In genomic region chr12:112679027-112679996, GRCm38 (mm10) we compare ENCODE assay signal across 8 mouse cellular contexts. TPM values are rescaled to one million over a fixed set of nuclear protein-coding genes. Genes with fewer than 3 reads are reported as not detected.
DNase-seq lines count a peak whose midpoint lies in the region; ATAC-seq lines count a peak whose summit lies in the region.

No protein-coding gene starts in this region.

- H3K4me3 ChIP-seq in embryonic facial prominence, embryonic 15.5 days (replicated peaks): peak overlapping the region; percentile 65
- peak overlapping the region; percentile 65 for H3K4me3 ChIP-seq in intestine, embryonic 14.5 days (ENCODE audit: low read depth, low read length)
- H3K4me3 ChIP-seq in lung, embryonic 15.5 days: peak overlapping the region; percentile 75
- peak overlapping the region; percentile 65 for H3K4me3 ChIP-seq in stomach, embryonic 15.5 days (replicated peaks)

- H3K9ac ChIP-seq in embryonic facial prominence, embryonic 15.5 days: peak overlapping the region; percentile 18
- H3K9ac ChIP-seq in intestine, embryonic 14.5 days (ENCODE audit: low read length): peak overlapping the region; percentile 60
- peak overlapping the region; percentile 71 for H3K9ac ChIP-seq in lung, embryonic 15.5 days
- H3K9ac ChIP-seq in stomach, embryonic 15.5 days: peak overlapping the region; percentile 59

- no peaks in the 10 kb centered on the region for H3K9me3 ChIP-seq in embryonic facial prominence, embryonic 15.5 days (replicated peaks)
- no peaks in the 10 kb centered on the region for H3K9me3 ChIP-seq in intestine, embryonic 14.5 days (ENCODE audit: control insufficient read depth, low read length)
- H3K9me3 ChIP-seq in lung, embryonic 15.5 days: no peaks in the 10 kb centered on the region
- H3K9me3 ChIP-seq in stomach, embryonic 15.5 days: no peaks in the 10 kb centered on the region

- 0 out of 2 replicates have a peak overlapping the region, but pooled peaks have one; percentile 44 for H3K27ac ChIP-seq in embryonic facial prominence, embryonic 15.5 days (replicated peaks)
- H3K27ac ChIP-seq in intestine, embryonic 14.5 days (ENCODE audit: low read depth): peak overlapping the region; percentile 83
- peak overlapping the region; percentile 94 for H3K27ac ChIP-seq in lung, embryonic 15.5 days
- H3K27ac ChIP-seq in stomach, embryonic 15.5 days: peak overlapping the region; percentile 96

- peaks cover 44% of the 10 kb centered on the region for H3K27me3 ChIP-seq in embryonic facial prominence, embryonic 15.5 days
- H3K27me3 ChIP-seq in intestine, embryonic 14.5 days (replicated peaks; ENCODE audit: control insufficient read depth, insufficient read depth, low read length): peaks cover 15% of the 10 kb centered on the region
- H3K27me3 ChIP-seq in lung, embryonic 15.5 days: peaks cover 20% of the 10 kb centered on the region
- H3K27me3 ChIP-seq in stomach, embryonic 15.5 days (replicated peaks): peaks cover 9% of the 10 kb centered on the region; the same call in 1 of the 2 replicates

- peaks cover 38% of the 10 kb centered on the region for H3K4me1 ChIP-seq in embryonic facial prominence, embryonic 15.5 days
- H3K4me1 ChIP-seq in intestine, embryonic 14.5 days (replicated peaks; ENCODE audit: control insufficient read depth, insufficient read depth, low read length): peaks cover 26% of the 10 kb centered on the region
- H3K4me1 ChIP-seq in lung, embryonic 15.5 days: peaks cover 63% of the 10 kb centered on the region
- peaks cover 47% of the 10 kb centered on the region for H3K4me1 ChIP-seq in stomach, embryonic 15.5 days

- H3K36me3 ChIP-seq in embryonic facial prominence, embryonic 15.5 days: no peaks in the 10 kb centered on the region
- no peaks in the 10 kb centered on the region for H3K36me3 ChIP-seq in intestine, embryonic 14.5 days (ENCODE audit: control insufficient read depth, insufficient read depth, low read length)
- no peaks in the 10 kb centered on the region for H3K36me3 ChIP-seq in lung, embryonic 15.5 days
- H3K36me3 ChIP-seq in stomach, embryonic 15.5 days: no peaks in the 10 kb centered on the region

- 4% methylated on average over 64 of the region's 87 CpGs for WGBS in embryonic facial prominence, embryonic 15.5 days
- WGBS in intestine, embryonic 14.5 days: 5% methylated on average over 69 of the region's 87 CpGs
- 3% methylated on average over 75 of the region's 87 CpGs for whole genome bisulfite sequencing in lung, embryonic 15.5 days
- 5% methylated on average over 78 of the region's 87 CpGs for WGBS in stomach, embryonic 15.5 days

- H3K4me2 ChIP-seq in embryonic facial prominence, embryonic 15.5 days (replicated peaks): peak overlapping the region; percentile 86
- H3K4me2 ChIP-seq in intestine, embryonic 14.5 days (ENCODE audit: low read length): peak overlapping the region; percentile 94
- peak overlapping the region; percentile 97 for H3K4me2 ChIP-seq in lung, embryonic 15.5 days
- peak overlapping the region; percentile 92 for H3K4me2 ChIP-seq in stomach, embryonic 15.5 days

- no peak for ATAC-seq in embryonic facial prominence, embryonic 15.5 days (ENCODE audit: insufficient number of reproducible peaks, low FRiP score, low TSS enrichment, low read depth)
- peak; percentile 68 for ATAC-seq in intestine, embryonic 14.5 days (replicated peaks; ENCODE audit: low FRiP score, low TSS enrichment, low read depth)
- ATAC-seq in lung, embryonic 15.5 days (ENCODE audit: borderline replicate concordance, extremely low read depth, low FRiP score, low TSS enrichment): peak; percentile 45
- ATAC-seq in stomach, embryonic 15.5 days (ENCODE audit: insufficient read depth, low FRiP score, low read depth): peak; percentile 71

- peak; percentile 30 to 31 for DNase-seq in spleen, postnatal 36 days (ENCODE audit: low spot score in 2 of 2)
- no peak for DNase-seq in spleen, postnatal 14 days (ENCODE audit: low spot score in 2 of 2)
- DNase-seq in intestine, embryonic 14.5 days (ENCODE audit: low spot score): peak; percentile 83
- no peak for DNase-seq in frontal cortex, postnatal 25 days (ENCODE audit: low spot score in 2 of 2)
- DNase-seq in right cerebral cortex, adult 2 months (ENCODE audit: low spot score in 2 of 2): no peak

RNA-seq across cellular contexts. Expression of gene Zbtb42, which starts 0.7 kb away (rescaled TPM):
- 4.8 and 5.6 TPM in 2 replicates for polyA plus RNA-seq in embryonic facial prominence, embryonic 15.5 days (2015; fragmentation: Nextera tagmentation; extraction: Ambion mirVana)
- 9.4 and 9.8 TPM in 2 replicates for polyA plus RNA-seq in intestine, embryonic 14.5 days (2014; fragmentation: Nextera tagmentation; extraction: Ambion mirVana)
- polyA plus RNA-seq in lung, embryonic 15.5 days (2015; fragmentation: Nextera tagmentation; extraction: Ambion mirVana): 11.4 TPM in 2 replicates
- polyA plus RNA-seq in stomach, embryonic 15.5 days (2015; fragmentation: Nextera tagmentation; extraction: Ambion mirVana): 9.3 and 10.8 TPM in 2 replicates

RNA-seq across cellular contexts. Expression of gene Akt1, which starts 4.6 kb away (rescaled TPM):
- polyA plus RNA-seq in embryonic facial prominence, embryonic 15.5 days (2015; fragmentation: Nextera tagmentation; extraction: Ambion mirVana): 84.9 and 112 TPM in 2 replicates
- polyA plus RNA-seq in intestine, embryonic 14.5 days (2014; fragmentation: Nextera tagmentation; extraction: Ambion mirVana): 56.2 and 58.8 TPM in 2 replicates
- 145 and 157 TPM in 2 replicates for polyA plus RNA-seq in lung, embryonic 15.5 days (2015; fragmentation: Nextera tagmentation; extraction: Ambion mirVana)
- polyA plus RNA-seq in stomach, embryonic 15.5 days (2015; fragmentation: Nextera tagmentation; extraction: Ambion mirVana): 161 and 170 TPM in 2 replicates

RNA-seq across cellular contexts. Expression of gene Siva1, which starts 34.8 kb away (rescaled TPM):
- polyA plus RNA-seq in embryonic facial prominence, embryonic 15.5 days (2015; fragmentation: Nextera tagmentation; extraction: Ambion mirVana): 196 and 219 TPM in 2 replicates
- polyA plus RNA-seq in intestine, embryonic 14.5 days (2014; fragmentation: Nextera tagmentation; extraction: Ambion mirVana): 315 and 324 TPM in 2 replicates
- polyA plus RNA-seq in lung, embryonic 15.5 days (2015; fragmentation: Nextera tagmentation; extraction: Ambion mirVana): 232 and 246 TPM in 2 replicates
- 198 and 214 TPM in 2 replicates for polyA plus RNA-seq in stomach, embryonic 15.5 days (2015; fragmentation: Nextera tagmentation; extraction: Ambion mirVana)

RNA-seq across cellular contexts. Expression of gene Cep170b, which starts 40.9 kb away (rescaled TPM):
- 25.0 and 28.4 TPM in 2 replicates for polyA plus RNA-seq in embryonic facial prominence, embryonic 15.5 days (2015; fragmentation: Nextera tagmentation; extraction: Ambion mirVana)
- polyA plus RNA-seq in intestine, embryonic 14.5 days (2014; fragmentation: Nextera tagmentation; extraction: Ambion mirVana): 15.9 and 18.3 TPM in 2 replicates
- polyA plus RNA-seq in lung, embryonic 15.5 days (2015; fragmentation: Nextera tagmentation; extraction: Ambion mirVana): 18.6 and 20.8 TPM in 2 replicates
- 24.3 and 24.6 TPM in 2 replicates for polyA plus RNA-seq in stomach, embryonic 15.5 days (2015; fragmentation: Nextera tagmentation; extraction: Ambion mirVana)

RNA-seq across cellular contexts. Expression of gene Adssl1, which starts 59.5 kb away (rescaled TPM):
- 12.4 and 17.5 TPM in 2 replicates for polyA plus RNA-seq in embryonic facial prominence, embryonic 15.5 days (2015; fragmentation: Nextera tagmentation; extraction: Ambion mirVana)
- polyA plus RNA-seq in intestine, embryonic 14.5 days (2014; fragmentation: Nextera tagmentation; extraction: Ambion mirVana): 1.8 and 2.0 TPM in 2 replicates
- polyA plus RNA-seq in lung, embryonic 15.5 days (2015; fragmentation: Nextera tagmentation; extraction: Ambion mirVana): 8.3 and 9.3 TPM in 2 replicates
- polyA plus RNA-seq in stomach, embryonic 15.5 days (2015; fragmentation: Nextera tagmentation; extraction: Ambion mirVana): 4.3 and 4.4 TPM in 2 replicates

Comparison
In these comparisons a context has a peak if more than half of its experiments do, and no peak if none do; other contexts are left out.
1. DNase-seq: peak in spleen, postnatal 36 days (2 of 2) and intestine, embryonic 14.5 days (single experiment); none in spleen, postnatal 14 days (0 of 2), frontal cortex, postnatal 25 days (0 of 2) and right cerebral cortex, adult 2 months (0 of 2).
2. H3K27ac ChIP-seq: peak in every context shown above with its lines; median percentile 96 in stomach, embryonic 15.5 days; 94 in lung, embryonic 15.5 days; 83 in intestine, embryonic 14.5 days; 44 in embryonic facial prominence, embryonic 15.5 days.
3. H3K9ac ChIP-seq: peak in every context shown above with its lines; median percentile 71 in lung, embryonic 15.5 days; 60 in intestine, embryonic 14.5 days; 59 in stomach, embryonic 15.5 days; 18 in embryonic facial prominence, embryonic 15.5 days.
4. Peak in every context shown above with its lines, with median percentiles within 50 percentile points of each other: H3K4me2 ChIP-seq and H3K4me3 ChIP-seq.